Mouse (Mus musculus): Measurements from ENCODE around the gene Bcl7a. TPM values are rescaled to one million over a fixed set of nuclear protein-coding genes. Genes with fewer than 3 reads are reported as not detected.
A peak's percentile ranks its signal among the peaks of the same experiment; 100 is the strongest.

The Bcl7a gene
- total RNA-seq, 2 experiments from 2014 or later, result 72.7 to 78.5 TPM

- DNase-seq (ENCODE audit: low spot score in 2 of 2), result peak; percentile 85
Observed at GRCm38 (mm10) chr5:123377120-123377955, 33.7 kb downstream of the Bcl7a start.

- DNase-seq (ENCODE audit: low spot score in 2 of 2), result no peak
Observed at GRCm38 (mm10) chr5:123378712-123379111, 35.1 kb downstream of the Bcl7a start.

GRCm38 (mm10) chr5:123379504-123379931 lies 35.9 kb downstream of the Bcl7a start:
- DNase-seq (ENCODE audit: low spot score in 2 of 2), result no peak

GRCm38 (mm10) chr5:123381968-123382367 lies 38.3 kb downstream of the Bcl7a start:
- DNase-seq (ENCODE audit: low spot score in 2 of 2), result no peak

GRCm38 (mm10) chr5:123382686-123383085 lies 39.1 kb downstream of the Bcl7a start:
- no peak for DNase-seq (ENCODE audit: low spot score in 2 of 2)

- DNase-seq (ENCODE audit: low spot score in 2 of 2), result no peak
Observed at GRCm38 (mm10) chr5:123388452-123388851, 44.8 kb downstream of the Bcl7a start.

- DNase-seq (ENCODE audit: low spot score in 2 of 2), result no peak
Observed at GRCm38 (mm10) chr5:123390536-123391441, 47.2 kb downstream of the Bcl7a start.

- DNase-seq (ENCODE audit: low spot score in 2 of 2), result peak; percentile 64 to 75
Observed at GRCm38 (mm10) chr5:123391442-123391809, 47.8 kb downstream of the Bcl7a start.

GRCm38 (mm10) chr5:123393786-123394302 lies 50.2 kb downstream of the Bcl7a start:
- DNase-seq (ENCODE audit: low spot score in 2 of 2), result no peak

- DNase-seq (ENCODE audit: low spot score in 2 of 2), result peak; percentile 81 to 89
Observed at GRCm38 (mm10) chr5:123394303-123394956, 50.8 kb downstream of the Bcl7a start, which contains the start of gene Mlxip. Mlxip (plus strand) TSS chr5:123394798.

GRCm38 (mm10) chr5:123394957-123395881 lies 51.6 kb downstream of the Bcl7a start:
- DNase-seq (ENCODE audit: low spot score in 2 of 2), result no peak

GRCm38 (mm10) chr5:123396901-123397464 lies 53.3 kb downstream of the Bcl7a start:
- DNase-seq (ENCODE audit: low spot score in 2 of 2), result no peak

- no peak for DNase-seq (ENCODE audit: low spot score in 2 of 2)
Observed at GRCm38 (mm10) chr5:123397786-123398185, 54.2 kb downstream of the Bcl7a start.

GRCm38 (mm10) chr5:123398856-123399498 lies 55.3 kb downstream of the Bcl7a start:
- DNase-seq (ENCODE audit: low spot score in 2 of 2), result no peak

GRCm38 (mm10) chr5:123404480-123404879 lies 60.8 kb downstream of the Bcl7a start:
- DNase-seq (ENCODE audit: low spot score in 2 of 2), result no peak

- DNase-seq (ENCODE audit: low spot score in 2 of 2), result no peak
Observed at GRCm38 (mm10) chr5:123406952-123407351, 63.3 kb downstream of the Bcl7a start.

GRCm38 (mm10) chr5:123408176-123408575 lies 64.5 kb downstream of the Bcl7a start:
- DNase-seq (ENCODE audit: low spot score in 2 of 2), result no peak

- no peak for DNase-seq (ENCODE audit: low spot score in 2 of 2)
Observed at GRCm38 (mm10) chr5:123412193-123412592, 68.6 kb downstream of the Bcl7a start.

- DNase-seq (ENCODE audit: low spot score in 2 of 2), result no peak
Observed at GRCm38 (mm10) chr5:123413866-123414363, 70.3 kb downstream of the Bcl7a start.
